Mouse (Mus musculus) megakaryocyte progenitor cell, adult 5-6 weeks (primary cell): ENCODE data around the gene Gpat3. TPM values are rescaled to one million over a fixed set of nuclear protein-coding genes. Genes with fewer than 3 reads are reported as not detected.

Source experiments
- ATAC-seq: replicated peaks from 2 replicates; pipeline ENCODE4 v1.8.0; 2016; ENCODE audit warnings: mild to moderate bottlenecking, moderate TSS enrichment, inconsistent platforms; ENCODE audit not compliant: poor library complexity
- total RNA-seq, 2 experiments: library from RNA; stranded (forward) in 1 of 2; stranded (reverse) in 1 of 2; fragments of 157-497, 149-512 nt in 1 of 2; fragments of 200-1000 nt in 1 of 2; gene quantifications; 2 replicates each; pipeline versions ENCODE4 v1.2.3 to v1.2.4; 2015 to 2017

The Gpat3 gene
- total RNA-seq, 2 experiments from 2014 or later, result 0.07 to 0.37 TPM

- ATAC-seq, result peak; percentile 97
These were observed 15.0 kb downstream of the Gpat3 start for GRCm38 (mm10) chr5:100860417-100861053.

- ATAC-seq, result peak; percentile 36
These were observed 15.6 kb downstream of the Gpat3 start for GRCm38 (mm10) chr5:100861140-100861539.

GRCm38 (mm10) chr5:100861811-100862210 is 16.3 kb downstream of the Gpat3 start:
- ATAC-seq, result 0 out of 2 replicates have a peak, but pooled peaks have one; percentile 14

- ATAC-seq, result no peak
These were observed 17.6 kb downstream of the Gpat3 start for GRCm38 (mm10) chr5:100863091-100863490.

GRCm38 (mm10) chr5:100864438-100864837 is 18.9 kb downstream of the Gpat3 start:
- ATAC-seq, result no peak

GRCm38 (mm10) chr5:100866183-100866582 is 20.7 kb downstream of the Gpat3 start:
- no peak for ATAC-seq

GRCm38 (mm10) chr5:100869197-100869895 is 23.8 kb downstream of the Gpat3 start:
- ATAC-seq, result no peak

- ATAC-seq, result peak; percentile 99
These were observed 26.5 kb downstream of the Gpat3 start for GRCm38 (mm10) chr5:100871987-100872386.

- no peak for ATAC-seq
These were observed 29.2 kb downstream of the Gpat3 start for GRCm38 (mm10) chr5:100874721-100875120.

- no peak for ATAC-seq
These were observed 29.7 kb downstream of the Gpat3 start for GRCm38 (mm10) chr5:100875180-100875579.

GRCm38 (mm10) chr5:100877021-100877420 is 31.5 kb downstream of the Gpat3 start:
- ATAC-seq, result no peak

- ATAC-seq, result no peak
These were observed 39.7 kb downstream of the Gpat3 start for GRCm38 (mm10) chr5:100885216-100885615.

GRCm38 (mm10) chr5:100886331-100886988 is 40.9 kb downstream of the Gpat3 start:
- peak; percentile 92 for ATAC-seq

GRCm38 (mm10) chr5:100896199-100896598 is 50.7 kb downstream of the Gpat3 start:
- no peak for ATAC-seq

- ATAC-seq, result no peak
These were observed 54.4 kb downstream of the Gpat3 start for GRCm38 (mm10) chr5:100899745-100900489.

GRCm38 (mm10) chr5:100901046-100901445 is 55.5 kb downstream of the Gpat3 start:
- no peak for ATAC-seq

GRCm38 (mm10) chr5:100908478-100908877 is 63.0 kb downstream of the Gpat3 start:
- ATAC-seq, result no peak

GRCm38 (mm10) chr5:100908901-100909300 is 63.4 kb downstream of the Gpat3 start:
- ATAC-seq, result no peak

GRCm38 (mm10) chr5:100909691-100910090 is 64.2 kb downstream of the Gpat3 start:
- ATAC-seq, result no peak

- peak; percentile 47 for ATAC-seq
These were observed 66.1 kb downstream of the Gpat3 start for GRCm38 (mm10) chr5:100911502-100912097.

GRCm38 (mm10) chr5:100912366-100912765 is 66.9 kb downstream of the Gpat3 start:
- no peak for ATAC-seq
